Mouse (Mus musculus) brain, embryonic 18.5 days (tissue): ENCODE data around the gene Vwa5b2.

ENCODE experiments used
- DNase-seq: peaks from one replicate; pipeline ENCODE4 v3.0.0-alpha.2; 2012; ENCODE audit warnings: low read depth, low spot score

The Vwa5b2 gene

DNA sequence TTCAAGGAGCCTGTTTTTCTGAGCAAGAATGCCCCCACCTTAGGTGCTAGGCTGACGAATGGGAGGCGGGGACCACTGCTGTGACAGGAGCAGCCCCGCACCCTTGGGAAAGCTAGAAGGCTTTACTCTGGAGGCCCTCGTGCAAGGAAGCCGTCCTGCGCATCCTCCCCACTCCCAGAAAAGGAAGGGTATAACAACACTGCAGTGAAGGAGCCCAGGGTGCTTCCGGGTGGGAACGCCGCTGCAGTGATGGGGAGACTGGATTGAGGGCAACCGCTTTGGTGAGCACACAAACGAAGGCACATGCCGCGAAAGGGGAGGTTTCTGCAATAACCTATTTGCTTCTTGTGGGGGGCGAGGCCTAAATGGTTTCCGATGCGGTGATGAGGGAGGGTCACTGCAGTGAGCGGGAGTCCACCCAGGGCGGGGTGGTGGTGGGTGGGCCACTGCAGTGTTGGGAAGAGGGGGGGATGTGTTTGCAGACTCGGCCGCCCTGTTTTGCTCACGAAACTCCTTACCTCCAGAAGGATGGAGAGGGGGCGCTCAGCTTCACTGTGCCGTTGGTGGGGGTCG lies at the start of gene Vwa5b2:
Vwa5b2 (plus strand) TSS at position 106 of the 573 bp plus-strand sequence.
- no peak for DNase-seq

- DNase-seq: no peak
These were observed 49.6 kb upstream of the Vwa5b2 start for GRCm38 (mm10) chr16:20539649-20540048.

DNA sequence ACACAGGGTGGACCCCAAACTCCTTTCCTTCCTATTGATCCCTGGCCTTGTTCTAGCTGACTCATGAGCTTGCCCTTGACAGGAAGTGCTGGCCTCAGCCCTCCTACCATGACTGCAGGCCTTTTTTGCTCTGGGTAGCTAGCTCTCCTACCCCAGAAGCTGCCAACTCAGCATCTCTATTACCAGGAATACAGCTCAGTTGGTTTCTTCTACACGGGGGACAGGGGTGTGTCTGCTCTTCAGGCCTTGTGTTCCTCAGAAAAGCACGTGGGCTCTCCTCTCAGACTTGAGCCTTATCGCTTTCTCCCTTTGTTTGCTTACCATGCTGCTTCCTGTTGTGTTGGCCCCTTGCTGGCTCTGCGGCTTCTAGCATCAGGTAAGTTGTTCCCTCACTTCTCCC lies 48.8 kb upstream of the Vwa5b2 start:
- no peak for DNase-seq

- no peak for DNase-seq
These were observed 43.6 kb upstream of the Vwa5b2 start for GRCm38 (mm10) chr16:20545696-20546095.

- no peak for DNase-seq
These were observed 41.8 kb upstream of the Vwa5b2 start for GRCm38 (mm10) chr16:20547423-20547822.

DNA sequence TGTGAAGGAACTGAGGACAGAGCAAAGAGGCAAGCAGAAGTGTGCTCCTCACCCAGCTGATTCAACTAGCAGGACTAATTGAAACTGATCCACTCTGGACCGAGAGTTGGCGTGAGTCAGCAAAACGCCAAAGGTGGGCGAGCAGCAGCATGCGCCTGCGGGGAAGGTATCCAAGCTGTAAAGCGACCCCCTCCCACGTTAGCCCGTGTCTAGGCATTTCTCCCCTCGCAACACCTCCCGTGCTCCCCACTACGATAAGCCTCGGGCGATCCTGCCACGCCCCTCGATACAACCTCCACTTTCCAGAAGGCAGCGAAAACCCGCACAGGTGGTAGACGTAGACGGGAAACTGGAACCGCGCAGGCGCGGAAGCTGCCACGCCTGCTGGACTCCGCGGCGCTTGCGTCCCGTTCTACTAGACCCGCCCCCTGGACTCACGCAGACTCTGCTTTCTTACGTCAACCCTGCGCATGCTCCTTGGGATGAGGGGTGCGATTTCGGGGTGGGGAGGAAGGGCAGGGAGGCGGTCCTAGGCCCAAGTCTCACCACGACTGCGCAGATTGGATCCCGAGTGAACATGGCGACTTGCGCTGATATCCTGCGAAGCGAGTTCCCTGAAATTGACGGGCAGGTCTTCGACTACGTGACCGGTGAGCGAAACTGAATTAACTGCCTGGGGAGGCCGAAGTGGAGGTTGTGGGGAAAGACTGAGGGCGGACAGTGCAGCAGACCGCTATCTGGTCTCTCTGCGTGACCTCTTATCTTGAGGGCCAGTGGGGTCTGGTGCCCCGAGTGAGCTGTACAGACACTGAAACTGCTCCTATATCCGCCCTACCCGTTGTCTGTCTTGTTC lies 40.9 kb upstream of the Vwa5b2 start, which contains the start of gene Abcf3:
Abcf3 (plus strand) TSS at position 482 of the 853 bp plus-strand sequence.
- DNase-seq: peak; percentile 99

DNA sequence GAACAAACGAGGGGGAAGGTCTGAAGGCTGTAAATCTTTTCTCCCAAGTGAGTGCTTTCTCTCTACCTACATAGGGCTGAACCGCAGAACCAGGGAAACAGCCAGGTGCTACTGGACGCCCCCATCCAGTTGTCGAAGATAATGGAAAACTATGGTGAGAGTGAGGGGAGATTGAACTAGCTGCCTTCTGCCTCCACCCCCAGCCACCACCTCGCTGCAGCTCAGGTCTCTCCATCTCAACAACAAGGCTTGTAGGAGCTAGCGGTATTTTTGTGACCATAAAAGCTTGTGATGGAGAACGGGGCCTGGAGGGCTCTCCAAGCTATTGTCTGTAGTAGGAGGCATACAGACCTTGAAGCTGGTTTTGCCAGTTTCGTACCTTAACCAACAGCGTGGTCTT lies 40.1 kb upstream of the Vwa5b2 start:
- DNase-seq: no peak

DNA sequence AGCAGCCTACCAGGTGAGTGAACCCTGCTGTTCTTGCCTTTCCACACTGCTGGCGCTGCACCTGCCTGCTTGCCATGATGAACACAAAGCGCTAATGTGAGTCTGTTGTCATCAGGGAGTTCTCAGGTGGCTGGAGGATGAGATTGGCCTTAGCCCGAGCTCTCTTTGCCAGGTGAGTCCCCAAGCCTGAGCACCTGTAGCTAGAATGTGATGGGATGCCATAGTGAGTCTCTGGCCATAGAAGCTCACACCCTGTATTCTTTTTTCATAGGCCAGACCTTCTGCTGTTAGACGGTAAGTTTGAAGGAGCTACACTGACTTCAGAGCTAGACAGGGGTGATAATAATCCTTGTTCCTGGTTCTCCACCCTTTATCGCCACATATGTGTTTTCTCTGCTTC lies 37.6 kb upstream of the Vwa5b2 start:
- no peak for DNase-seq

DNA sequence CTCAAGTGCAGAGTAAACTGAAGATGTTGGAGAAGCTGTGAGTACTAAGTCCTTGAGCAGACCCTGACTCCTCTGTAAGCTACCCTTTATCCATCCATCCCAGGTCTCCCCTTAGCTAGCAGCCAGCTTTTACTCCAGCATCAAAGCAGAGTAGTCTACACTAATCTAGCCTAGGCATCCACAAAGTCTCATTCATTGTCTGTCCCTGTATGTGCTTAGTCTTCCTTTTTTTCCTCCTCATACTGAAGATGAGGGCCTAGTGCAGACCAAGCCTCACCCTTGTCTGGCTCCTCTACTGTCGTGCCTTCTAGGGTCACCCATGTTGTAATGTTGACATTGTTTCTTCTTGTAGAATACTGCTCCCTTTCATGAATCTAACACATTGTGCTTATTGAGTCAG lies 36.7 kb upstream of the Vwa5b2 start:
- no peak for DNase-seq

DNA sequence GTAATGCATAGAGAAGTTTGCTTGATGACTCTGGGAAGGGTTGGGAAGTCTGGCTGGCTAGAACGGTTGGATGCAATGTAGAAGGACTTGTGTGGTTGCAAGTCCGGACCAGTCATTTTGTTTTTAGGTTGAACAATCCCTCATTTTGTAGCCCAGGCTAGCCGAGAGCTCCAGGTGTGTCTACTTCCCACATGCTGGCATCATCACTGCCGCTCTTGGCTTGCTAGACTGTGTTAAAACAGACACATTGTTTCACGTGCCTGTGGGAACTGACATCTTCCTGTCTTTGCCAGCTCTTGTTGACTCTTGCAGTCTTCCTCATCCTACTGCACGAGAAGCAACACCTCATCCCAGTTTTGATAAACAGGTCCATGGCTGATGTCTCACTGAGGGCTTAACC lies 34.3 kb upstream of the Vwa5b2 start:
- DNase-seq: no peak

GRCm38 (mm10) chr16:20557381-20557780 lies 31.9 kb upstream of the Vwa5b2 start:
- DNase-seq: no peak

- DNase-seq: no peak
These were observed 24.2 kb upstream of the Vwa5b2 start for GRCm38 (mm10) chr16:20565075-20565474.

GRCm38 (mm10) chr16:20589939-20590679 lies 838 bp downstream of the Vwa5b2 start:
- no peak for DNase-seq

GRCm38 (mm10) chr16:20590680-20591038 lies 1.4 kb downstream of the Vwa5b2 start:
- DNase-seq: no peak

GRCm38 (mm10) chr16:20591076-20591705 lies 1.9 kb downstream of the Vwa5b2 start:
- no peak for DNase-seq

DNA sequence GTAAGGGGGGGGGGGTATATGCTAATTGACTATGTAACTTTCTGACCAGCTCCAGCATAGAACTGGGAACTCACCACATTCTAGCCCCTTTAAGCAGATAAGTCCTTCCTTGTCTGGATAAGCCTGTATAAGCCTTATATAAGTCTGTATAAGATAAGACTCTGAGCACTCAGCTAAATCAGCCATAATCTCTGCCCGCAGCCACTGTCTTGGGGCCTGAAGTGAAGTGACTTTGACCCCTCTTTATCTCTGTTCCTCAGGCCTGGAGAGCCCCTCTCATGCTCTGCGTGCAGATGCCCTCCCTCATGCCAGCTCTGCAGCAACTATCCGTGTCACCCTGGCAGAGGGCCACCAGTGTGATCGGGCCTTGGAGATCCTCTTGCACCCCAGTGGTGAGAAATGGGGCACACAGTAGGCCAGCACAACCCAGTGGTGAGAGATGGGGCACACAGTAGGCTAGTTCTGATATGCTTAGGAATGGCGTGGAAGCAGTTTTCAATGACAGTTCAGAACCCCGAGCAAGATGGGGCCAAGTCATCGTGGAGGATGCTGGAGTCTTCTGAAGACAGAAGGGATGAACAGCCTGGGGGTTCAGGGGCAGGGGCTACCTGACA lies 5.9 kb downstream of the Vwa5b2 start:
- DNase-seq: no peak

DNA sequence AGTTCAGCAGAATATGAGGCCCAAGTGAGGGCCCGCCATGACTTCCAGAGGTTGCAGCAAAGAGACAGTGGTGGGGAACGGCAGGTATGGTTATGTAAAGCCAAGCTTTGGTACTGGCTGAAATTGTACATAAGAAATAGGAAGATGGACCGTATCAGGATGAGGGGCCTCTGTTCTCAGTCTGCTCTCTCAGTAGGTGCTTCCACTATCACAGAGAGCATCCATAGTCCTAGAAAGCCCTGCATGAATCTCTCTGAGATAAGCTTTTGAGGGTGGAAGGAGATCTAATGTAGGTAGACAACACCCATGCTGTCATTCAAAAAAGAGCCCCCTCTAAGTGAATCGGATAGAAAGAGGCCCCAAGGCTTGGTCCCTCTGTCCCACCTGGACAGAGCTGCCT lies 6.5 kb downstream of the Vwa5b2 start:
- no peak for DNase-seq

DNA sequence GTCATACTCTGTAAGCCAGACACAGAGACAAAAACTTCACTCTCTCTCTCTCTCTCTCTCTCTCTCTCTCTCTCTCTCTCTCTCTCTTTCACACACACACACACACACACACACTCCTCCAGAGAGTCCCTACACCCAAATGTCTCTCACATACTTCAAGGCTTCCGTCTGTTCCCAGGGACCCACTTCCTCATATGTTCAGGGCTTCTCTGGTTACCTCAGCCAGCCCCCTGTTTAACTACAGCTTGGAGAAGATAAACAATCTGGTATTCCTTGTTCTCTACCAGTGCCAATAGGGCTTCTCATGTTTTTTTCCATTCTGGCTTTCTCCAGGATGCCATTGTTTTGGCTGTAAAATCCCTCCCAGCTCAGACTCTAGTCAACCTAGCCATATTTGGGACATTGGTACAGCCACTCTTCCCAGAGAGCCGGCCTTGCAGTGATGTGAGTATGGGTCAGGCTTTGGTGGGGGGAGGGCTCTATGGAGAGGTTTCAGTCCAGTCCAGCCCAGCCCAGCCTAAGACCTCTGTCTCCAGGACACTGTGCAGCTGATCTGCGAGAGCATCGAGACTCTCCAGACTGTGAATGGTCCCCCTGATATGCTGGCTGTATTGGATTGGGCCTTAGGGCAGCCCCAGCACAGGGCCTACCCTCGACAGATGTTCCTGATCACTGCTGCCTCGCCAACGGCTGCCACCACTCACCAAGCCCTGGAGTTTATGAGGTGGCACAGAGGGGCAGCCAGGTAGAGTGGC lies 7.6 kb downstream of the Vwa5b2 start:
- no peak for DNase-seq

DNA sequence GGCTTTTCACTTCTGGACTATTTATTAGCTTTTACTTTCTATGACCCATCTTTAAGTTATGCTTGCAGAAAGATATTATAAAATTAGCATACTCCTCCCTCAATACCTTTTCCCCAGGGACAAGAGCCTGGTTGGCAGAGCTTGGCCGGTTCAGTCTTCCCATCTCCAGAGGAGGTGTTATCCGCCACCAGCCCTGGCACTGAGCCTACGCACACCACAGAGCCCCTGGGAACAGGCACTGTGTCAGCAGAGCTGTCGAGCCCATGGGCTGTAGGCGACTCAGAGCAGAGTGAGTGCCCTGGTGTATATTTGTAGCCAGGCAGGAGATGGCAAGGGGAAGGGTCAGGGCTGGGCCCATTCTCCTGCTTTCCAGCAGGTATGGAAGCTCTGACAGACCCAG lies 11.2 kb downstream of the Vwa5b2 start:
- no peak for DNase-seq

DNA sequence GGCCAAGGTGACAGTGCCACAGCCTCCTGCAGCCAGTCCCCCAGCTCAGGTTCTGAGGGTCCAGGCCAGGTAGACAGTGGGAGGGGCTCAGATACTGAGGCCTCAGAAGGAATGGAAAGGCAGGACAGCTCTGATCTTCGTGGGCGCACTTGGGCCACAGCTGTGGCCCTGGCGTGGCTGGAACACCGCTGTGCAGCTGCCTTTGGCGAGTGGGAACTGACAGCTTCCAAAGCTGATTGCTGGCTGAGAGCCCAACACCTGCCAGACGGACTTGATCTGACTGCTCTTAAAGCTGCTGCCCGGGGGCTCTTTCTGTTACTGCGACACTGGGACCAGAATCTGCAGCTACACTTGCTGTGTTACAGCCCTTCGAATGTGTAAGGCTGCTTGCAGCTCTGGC lies 15.4 kb downstream of the Vwa5b2 start:
- DNase-seq: no peak
